Mouse (Mus musculus) spleen, postnatal 14 days (tissue): ENCODE results near the gene Snx6.
"Not testable (repeated sequence)": the region's sequence is repeated elsewhere in the genome, so short reads cannot be mapped to it uniquely, and the experiment has no call there.

Experiments
- DNase-seq, 2 experiments: peaks; one replicate each; pipeline ENCODE4 v3.0.0; 2021 to 2022; ENCODE audit warnings: low spot score in 2 of 2

Snx6 gene

DNA sequence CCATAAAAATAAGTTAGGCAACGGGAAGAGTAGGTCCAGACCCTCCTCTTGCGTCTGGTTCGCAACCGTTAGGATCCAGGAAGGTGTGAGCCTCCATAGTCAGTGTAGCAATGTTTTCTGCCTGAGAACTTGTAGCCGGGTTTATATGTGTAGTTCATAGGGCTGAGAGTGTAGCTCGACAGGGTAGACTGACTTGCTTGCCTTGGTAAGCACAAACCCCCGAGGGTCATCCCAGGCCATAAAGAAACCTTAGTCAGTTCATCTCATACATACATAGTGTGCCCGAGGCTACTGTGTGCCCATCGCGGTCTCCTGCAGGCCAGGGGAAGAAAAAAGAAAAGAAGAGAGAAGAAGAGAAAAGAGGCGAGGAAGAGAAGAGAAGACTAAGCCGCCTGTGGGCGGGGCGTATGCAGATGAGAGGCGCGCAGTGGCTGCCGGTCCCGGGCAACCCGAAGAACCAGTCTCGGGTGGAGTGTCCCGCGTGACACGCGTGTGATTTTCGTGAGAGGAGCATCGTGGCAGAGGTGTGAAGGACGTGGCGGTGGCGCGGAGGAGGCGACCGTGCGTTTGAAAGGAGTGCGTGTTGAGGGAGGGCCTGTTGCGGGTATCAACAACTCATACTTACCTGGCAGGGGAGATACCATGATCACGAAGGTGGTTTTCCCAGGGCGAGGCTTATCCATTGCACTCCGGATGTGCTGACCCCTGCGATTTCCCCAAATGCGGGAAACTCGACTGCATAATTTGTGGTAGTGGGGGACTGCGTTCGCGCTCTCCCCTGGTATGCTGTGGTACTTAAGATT lies 85.6 kb downstream of the Snx6 start:
- not testable (repeated sequence) for DNase-seq

DNA sequence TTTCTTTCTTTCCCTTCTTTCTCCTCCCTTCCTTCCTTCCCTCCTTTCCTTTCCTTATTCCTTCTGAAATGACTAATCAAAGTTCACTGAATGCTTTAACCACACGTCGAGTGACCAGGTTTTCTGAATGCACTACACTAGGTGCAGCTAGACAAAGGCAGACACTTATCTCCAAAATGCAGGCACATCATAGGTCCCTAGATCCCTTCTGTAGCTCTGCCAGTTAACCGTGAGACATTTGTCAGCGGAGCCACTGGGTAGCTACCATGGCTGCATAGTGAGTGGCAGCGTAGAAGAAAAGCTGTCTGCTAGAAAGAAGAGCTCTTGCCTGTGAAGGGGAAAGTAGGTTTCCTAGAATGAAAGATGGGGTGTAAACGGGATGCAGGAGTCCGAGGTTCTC lies 96.1 kb downstream of the Snx6 start:
- no peak for DNase-seq

DNA sequence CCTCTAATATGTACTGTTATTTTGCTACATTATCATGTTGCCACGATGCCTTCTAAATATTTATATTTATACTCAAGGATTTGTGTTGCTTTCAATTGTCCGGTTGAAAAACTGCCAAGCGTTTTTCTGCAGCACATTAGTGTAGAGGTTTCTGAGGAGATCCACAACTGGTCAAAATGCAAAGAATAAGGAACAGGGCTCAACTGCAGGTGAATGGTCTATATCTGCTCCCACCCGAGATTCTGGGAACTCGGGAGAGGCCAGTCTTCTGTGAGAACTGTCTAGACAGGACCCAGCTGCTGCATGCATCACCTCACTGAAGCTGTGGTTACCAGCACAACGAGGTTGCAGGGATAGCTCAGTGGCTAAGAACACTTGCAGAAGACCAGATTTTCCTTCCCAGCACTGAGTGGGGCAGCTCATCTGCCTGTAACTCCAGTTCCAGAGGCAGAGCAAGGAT lies 97.7 kb downstream of the Snx6 start:
- no peak for DNase-seq

DNA sequence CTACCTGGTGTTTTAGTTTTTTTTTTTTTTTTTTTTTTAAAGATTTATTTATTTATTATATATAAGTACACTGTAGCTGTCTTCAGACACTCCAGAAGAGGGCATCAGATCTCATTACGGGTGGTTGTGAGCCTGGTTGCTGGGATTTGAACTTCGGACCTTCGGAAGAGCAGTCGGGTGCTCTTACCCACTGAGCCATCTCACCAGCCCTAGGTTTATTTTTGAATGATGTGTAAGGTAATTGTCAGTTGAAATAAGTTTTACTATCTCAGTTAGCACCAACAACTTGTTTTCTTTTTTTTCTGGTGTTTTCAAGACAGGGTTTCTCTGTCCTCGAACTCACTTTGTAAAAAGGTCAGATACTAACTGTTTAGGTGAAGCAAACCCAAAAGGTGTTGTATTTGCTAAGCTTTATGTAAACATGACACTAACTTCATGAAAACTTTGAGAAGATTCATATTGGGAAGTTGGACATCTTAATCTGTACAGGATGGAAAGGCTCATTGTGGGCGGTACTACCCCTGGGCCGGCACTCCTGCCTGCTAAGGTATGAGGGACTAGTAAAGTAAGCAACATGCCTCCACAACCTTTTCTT lies 98.4 kb downstream of the Snx6 start:
- no peak for DNase-seq
